Mouse (Mus musculus): ENCODE data around the gene Meis1.

Gene Meis1

DNA sequence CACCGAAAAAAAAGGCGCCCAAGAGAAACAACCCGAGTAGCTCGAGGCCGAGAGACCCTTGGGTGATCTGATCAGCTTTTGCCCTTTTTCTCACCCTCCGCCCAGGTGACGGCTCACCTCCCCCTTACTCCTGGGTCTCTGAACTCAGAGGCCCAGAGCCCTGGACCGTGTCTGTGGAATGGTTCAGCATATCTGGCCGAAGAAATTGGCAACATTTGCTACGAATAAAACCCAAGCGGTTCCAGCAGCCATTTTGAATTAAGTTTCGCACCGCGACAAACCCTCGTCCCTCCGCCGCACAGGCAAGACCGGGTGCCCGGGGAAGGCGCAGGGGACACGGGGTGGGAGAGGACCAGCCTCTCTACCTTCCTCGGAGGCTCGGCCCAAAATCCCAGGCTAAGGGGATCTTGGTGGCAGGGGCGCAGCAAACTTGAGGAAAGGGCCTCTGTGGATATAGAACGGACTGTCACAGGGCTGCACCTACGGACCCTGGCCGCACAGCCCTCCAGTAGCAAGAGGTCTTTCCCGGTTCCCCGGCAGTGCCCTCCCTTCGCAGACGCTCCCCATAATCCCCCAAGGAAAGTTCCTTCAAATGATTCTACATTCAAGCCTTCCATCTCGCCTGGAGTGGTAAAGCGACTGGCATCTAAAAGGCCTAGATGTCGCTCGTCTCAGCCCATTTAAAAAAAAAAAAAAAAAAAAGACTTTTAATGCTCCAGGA lies 4.2 kb downstream of the Meis1 start:
- no peak for DNase-seq (ENCODE audit: low spot score in 2 of 2)

DNA sequence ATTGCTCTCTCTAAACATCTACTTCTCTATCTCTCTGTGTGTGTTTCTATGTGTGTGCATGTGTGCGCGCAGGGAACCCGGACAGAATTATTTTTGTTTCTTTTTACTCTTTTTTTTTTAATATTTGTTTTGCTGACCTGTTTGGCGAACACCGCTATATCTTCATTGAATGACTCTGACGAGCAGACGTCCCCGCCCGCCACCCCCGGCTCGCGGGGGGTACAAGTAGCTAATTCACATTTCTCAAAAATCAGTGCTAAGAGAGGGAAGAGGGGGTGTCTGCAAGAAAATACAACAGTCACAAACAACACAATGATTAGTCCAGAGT lies 4.7 kb downstream of the Meis1 start:
- DNase-seq (ENCODE audit: low spot score in 2 of 2) = no peak

DNA sequence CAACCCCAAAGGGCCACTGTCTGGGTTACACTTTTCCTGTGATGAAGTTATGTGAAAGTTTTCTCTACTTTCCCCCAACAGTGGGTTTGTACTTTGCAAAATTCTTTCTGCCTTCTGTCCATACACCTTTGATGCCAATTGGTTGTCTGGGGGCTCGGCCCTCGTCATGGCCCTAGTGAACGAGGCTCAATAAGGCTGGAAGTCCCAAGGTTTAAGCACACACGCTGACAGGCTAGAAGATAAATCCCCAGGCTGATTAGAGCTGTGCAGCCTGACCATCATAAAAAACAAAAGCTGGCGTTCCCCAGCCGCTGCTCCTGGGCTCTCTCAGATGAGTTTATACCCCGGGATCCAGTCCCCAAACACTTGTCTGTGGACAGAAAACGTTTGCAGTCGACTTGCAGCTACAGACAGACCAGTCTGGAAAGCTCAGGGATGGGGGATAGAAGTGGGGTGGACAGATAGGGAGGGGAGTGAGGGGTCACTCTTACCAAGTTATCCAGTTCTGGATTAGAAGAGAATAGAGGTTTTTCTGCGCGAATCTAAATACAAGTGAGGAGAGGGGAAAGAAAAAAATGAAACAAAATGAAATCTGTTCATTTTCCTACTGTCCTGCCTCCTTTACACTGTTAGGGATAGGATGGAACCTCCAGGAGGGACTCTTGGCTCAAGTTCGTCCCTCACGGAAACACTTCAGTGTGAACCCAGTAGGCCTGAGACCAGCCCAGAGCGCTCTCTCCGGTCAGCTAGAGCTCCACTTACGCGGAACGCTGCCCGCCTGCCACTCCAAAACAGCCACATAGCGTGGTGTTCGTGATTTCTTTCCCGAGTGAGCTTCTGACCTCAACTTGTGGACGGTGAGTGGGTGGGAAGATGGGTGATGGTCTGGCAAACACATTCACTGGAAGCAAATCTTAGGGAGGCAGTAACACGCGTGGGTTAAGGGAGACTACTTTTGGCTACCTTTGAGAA lies 5.4 kb downstream of the Meis1 start:
- DNase-seq (ENCODE audit: low spot score in 2 of 2) = no peak

DNA sequence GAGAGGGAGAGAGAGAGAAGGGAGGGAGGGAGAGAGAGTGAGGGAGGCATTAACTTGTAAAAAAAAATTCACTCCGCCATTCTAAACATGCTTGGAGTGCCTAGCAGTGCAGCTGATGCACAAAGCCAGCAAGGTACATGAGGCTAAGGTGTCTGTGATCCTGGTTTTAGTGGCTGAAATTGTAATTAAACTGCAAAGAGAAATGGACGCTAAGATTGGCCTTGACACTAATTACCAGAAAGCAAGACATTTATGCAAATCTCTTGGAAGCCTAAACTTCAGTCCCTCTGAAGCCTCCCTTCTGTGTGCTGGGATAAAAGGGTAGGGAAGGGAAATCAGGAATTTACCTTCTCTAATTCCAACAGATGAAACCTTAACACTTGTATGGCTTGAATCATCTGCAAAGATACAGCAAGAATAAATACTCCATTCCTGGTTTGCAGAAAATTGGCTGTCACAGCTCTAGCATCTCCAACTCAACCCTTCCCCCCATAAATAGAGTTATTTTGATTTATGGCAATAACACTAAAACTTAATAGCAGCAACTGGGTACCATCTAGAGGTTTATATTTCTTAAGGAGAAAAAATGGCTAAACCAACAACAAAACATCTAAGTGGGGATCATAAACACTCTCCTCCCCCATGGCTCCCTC lies 6.2 kb downstream of the Meis1 start:
- no peak for DNase-seq (ENCODE audit: low spot score in 2 of 2)

DNA sequence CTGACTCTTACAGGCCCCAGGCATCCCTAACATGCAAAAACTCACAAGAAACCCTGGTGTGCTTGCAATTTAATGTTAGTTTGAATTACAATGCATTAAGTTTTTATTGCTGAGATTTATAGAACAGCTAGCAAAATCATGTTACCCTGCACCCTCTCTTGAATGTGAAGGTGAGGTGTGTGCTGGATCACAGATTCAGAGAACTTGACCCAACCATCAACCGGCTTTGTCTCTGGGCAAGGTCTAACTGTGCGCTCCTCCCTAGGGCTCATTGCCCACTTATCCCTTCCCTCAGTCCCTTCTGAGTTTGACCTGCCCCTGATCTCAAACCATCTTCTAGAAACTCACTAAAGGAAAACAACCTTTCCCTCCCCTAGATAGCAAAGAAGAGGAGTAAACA lies 6.8 kb downstream of the Meis1 start:
- DNase-seq (ENCODE audit: low spot score in 2 of 2) = no peak

DNA sequence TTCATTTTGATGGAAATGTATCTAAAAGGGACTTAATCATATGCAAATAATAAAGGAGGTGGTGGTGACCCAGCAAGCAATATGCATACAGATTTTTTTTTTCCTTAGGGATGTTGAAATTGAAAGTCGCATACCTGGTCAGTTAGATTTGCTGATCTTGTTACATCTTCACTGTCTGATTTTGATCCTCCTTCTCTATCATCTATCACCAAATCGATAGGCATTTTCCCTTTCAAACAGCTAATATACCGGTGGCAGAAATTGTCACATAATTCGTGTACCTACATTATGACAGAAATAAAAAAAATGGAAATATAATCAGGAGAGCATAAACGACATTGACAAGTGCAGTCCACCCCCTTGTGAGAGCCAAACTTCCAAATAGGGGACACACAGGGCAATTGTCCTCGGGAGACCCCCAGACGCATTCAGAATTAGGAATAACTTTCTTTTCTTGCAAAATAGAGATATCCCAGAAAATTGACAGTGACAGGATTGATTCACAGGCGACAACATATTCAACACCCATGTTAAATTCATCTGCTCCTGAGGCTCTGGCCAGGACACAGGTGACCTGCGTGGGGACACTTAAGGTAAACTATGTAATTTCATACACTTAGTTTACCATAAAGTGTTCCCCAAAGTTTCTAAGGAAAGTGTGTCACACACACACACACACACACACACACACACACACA lies 7.5 kb downstream of the Meis1 start:
- no peak for DNase-seq (ENCODE audit: low spot score in 2 of 2)

DNA sequence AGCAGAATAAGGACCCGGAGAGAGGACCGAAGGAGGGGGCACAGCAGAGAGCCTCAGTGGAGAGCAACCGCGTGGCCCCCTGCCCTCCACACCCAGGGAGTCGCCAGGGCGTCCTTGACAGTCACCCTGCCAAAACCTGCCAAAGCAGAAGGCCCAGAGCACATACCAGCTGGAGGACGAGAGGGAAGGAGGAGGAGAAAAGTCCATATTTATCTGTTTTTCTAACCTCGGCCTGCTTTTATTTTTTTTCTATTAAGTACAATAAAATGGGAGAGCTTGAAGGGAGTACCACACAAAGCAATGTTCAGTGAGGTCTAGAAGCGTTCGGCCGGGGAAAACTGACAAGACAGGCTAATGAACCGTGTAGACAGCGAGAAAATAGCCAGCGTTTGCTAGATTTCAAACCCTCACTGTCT lies 8.4 kb downstream of the Meis1 start:
- no peak for DNase-seq (ENCODE audit: low spot score in 2 of 2)

DNA sequence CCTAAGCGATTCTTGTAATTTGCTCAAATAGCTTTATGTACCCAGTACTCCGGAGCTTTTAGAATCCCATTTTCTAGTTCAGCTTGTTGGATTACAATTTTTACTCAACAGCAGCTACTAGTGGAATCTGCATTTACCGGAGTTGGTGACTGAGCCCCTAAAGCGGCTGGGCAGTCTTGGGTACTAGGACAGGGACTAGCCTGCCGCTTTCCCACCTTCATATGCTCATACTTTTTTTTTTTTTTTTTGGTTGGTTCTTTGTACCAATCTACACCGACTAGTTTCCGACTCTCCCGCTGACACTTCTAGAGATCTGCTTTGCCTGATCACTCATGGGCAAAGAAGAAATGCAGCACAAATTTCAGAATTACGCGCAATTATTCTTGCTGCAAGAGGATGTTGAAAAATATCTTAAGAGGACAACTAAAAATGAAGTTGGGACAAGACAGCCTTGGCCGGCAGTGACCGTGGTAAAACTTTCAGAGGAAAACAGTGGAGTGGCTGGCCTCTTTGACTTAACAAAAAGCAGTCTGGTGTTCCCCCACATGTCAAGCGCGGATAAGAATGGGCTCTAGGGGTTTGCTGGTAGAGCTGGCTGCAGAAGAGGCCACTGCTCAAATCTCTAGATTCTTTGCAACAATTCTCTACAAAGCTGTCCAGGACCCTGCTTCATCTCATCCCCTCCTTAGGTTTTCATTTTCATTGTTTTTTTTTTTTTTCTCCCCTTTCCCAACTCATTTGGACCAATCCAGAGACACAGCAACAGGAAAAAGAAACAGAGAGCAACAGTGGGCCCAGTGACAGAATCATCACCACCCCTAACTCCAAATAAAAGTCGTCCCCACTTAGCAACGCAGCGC lies 9.0 kb downstream of the Meis1 start:
- DNase-seq (ENCODE audit: low spot score in 2 of 2) = no peak

DNA sequence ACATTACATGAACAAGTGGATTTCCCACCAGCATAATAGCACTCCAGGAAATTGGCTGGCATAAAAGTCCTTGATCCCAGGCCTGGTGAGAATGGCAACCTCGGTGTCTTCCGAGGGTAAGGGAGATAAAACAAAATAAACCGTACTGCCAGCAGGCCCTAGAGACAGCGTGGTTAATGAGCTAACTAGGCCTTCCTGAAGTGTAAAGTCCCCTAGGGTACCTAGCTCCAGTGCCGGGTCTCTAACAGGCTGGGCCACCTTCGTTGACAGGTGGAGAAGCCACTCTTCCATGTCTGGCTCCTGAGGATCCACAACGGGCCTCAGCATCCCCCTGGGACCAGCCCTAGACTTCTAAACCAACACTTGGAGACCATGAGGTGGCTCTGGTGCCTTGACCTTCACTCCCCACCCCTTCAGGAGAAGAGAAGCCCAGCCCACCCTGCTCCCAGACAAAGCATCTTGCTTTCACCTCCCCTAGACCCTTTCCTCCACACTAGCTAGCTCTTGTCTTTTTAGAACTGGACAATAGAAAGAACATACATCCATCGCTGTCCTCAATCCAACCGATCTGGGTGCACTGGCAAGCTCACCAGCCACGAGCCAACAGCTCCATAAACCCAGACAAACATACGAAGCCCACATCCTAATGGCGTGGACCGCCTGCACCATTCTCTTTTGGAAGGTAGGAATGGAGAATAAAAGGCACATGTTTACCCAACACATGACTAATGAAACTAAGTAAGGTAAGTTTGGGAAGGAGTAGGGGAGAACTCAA lies 10.0 kb downstream of the Meis1 start:
- no peak for DNase-seq (ENCODE audit: low spot score in 2 of 2)

DNA sequence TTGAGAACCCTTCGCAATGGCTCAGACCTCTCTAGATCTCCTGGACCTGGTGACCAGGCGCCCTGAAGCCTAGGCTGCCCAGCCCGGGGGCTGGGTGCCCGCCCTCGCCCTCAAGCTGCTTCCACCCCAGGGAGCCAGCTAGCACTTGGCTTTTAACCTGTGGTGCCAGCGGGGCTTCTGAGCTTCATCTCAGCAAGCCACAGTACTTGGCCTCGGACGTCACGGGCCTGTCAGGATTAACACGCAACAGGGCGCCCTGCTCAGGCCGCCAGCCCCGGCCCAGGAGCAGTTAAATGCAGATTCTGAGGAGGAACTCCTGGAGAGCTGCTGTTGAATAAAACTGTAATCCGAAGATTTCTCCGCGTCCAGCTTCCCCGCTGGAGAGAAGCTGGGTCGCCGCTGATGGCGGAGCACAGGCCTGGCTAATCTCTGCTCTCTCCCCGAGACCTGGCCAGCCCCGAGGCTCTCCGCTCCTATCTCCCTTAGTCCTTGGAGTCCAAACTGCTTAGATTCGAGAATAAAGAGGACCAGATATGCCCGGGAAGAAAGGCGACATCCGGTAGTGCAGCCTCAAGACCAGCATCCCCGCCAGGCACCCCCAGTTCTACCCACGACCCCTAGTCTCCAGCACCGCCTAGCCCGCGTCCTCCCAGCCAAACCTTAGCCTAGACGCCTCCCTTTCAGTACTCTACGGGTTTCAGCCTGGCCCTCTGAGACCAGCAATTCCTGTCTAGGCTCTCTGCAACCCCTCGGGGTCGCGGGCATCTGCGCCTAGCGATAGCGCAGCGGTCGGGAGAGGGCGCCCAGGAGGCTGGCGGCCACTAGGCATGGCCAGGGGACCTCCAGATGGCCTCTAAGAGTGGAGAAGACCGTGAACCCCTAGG lies 11.0 kb downstream of the Meis1 start:
- no peak for DNase-seq (ENCODE audit: low spot score in 2 of 2)

DNA sequence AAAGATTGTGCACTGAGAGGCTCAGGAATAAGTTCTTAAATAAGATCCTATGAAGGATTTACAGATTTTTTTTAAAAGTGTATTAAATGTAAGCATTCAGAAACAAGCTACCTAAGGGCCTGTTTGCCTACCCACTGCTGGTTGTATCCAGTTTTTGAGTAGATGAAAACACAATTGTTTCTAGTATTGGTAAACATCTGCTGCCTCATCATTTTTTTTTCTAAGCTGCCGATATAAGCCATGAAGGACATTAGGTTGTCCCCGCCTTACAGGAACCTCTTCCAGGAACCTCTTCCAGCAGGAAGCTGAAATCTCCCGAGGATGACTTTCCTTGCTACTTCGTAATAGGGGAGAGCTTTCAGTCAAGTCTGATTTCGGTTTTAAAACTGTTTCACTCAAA lies 11.7 kb downstream of the Meis1 start:
- DNase-seq (ENCODE audit: low spot score in 2 of 2) = no peak

DNA sequence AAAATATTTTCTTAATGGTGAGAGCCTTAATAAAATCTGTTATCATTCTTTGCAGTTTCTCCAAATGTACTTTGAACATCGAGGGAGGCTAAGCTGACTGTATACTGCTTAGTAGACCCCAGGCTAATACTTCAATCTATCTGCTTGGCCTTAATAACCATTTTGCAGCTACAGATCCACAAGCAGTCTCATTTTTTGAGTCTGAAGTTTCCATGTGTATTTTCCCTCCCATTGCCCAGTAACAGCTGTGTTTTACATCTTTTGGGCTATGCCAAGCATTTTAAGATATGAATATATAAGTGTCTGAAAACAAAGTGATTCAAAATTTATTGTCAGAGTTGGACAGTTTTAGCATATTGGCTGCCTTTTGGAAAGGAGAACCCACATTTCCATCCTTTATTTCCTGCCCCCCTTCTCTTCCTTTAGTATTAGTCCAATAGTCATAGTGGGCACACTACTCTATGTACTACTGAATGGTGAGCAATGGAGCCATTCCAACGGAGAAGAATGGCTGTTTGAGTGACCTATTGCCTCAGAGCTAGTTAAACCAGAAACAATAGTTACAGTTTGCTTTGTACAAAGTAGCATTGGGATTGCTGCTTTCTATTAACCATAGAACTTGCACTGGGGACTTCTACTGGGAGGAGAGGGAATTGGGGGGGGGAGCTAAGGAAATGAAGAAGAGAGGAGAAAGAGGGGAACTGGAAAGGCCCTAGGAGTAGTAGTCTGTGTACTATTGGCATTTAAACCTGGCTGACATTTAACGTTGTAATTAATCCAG lies 12.7 kb downstream of the Meis1 start:
- no peak for DNase-seq (ENCODE audit: low spot score in 2 of 2)

DNA sequence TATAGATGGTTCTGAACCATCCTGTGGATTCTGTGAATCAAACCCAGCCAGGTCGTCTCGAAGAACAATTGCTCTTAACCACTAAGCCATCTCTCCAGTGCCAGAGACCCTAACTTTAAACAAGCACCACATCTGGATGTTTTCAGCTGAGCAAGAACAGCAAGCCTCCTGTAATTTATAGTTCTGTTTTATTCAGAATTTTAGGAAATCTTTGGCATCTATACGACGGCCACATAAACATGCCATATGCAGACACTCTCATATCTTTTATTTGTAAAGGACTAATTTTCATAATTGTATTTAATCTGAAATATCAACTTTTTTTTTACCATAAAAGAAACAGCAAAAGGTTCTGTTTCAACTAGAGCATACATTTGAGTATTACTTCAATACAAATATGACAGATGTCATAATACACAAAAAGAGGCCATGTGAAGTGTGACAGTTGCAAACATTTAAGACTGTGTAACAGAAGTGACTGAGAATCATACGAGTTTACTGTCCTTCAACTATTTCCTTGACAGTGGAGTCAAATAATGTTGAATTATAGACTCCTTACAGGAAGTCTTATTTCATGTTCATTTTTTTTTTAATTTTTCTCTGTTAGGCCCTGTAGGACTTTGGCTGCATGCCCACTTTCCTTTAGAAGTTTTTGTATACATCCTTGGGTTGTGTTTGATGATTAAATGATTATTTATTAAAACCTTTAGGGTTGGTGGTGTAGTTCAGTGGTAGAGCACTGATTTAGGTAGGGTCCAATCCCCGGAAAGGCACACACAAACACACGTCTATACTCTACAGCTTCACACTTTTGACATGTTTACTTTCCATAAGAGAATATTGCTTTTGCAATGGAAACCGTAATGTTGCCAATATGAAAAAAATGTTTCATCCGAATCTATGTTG lies 13.5 kb downstream of the Meis1 start:
- DNase-seq (ENCODE audit: low spot score in 2 of 2) = no peak

DNA sequence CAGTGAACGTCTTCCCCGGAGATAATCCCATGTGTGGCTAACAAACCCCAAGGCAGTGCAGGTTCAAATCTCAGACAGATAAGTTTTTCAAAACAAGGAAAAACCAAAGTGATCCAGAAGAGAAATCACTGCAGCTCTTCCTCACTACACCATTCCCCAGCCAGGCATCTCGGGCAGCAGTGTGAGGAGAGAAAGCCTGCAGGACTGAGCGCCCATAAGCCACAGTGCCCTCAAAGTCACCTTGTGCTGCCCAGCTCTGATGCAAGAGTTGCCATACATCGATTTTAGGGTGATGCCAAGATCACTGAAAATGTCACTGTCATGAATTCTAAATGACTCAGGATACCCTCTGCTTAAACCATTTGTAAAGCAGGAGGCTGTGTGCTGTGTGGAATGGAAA lies 15.7 kb downstream of the Meis1 start:
- DNase-seq (ENCODE audit: low spot score in 2 of 2) = no peak

DNA sequence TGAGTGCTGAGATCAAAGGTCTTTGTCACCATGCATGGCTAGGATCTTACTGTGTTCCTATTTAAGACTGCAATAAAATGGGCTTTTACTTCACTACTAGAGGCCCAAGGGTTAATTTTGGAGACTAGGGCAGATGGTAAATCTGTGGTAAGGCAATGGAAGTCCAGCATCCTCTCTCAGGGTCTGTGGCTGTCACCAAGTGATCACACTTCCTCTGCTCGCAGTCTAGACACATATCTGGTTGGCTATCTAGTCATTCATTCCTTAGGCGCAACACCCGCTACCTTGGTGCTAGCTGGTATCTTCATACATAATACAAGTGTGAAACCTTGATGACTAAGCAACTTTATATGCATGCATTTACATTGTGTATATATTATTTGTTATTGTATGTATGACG lies 22.0 kb downstream of the Meis1 start:
- DNase-seq (ENCODE audit: low spot score in 2 of 2) = no peak

DNA sequence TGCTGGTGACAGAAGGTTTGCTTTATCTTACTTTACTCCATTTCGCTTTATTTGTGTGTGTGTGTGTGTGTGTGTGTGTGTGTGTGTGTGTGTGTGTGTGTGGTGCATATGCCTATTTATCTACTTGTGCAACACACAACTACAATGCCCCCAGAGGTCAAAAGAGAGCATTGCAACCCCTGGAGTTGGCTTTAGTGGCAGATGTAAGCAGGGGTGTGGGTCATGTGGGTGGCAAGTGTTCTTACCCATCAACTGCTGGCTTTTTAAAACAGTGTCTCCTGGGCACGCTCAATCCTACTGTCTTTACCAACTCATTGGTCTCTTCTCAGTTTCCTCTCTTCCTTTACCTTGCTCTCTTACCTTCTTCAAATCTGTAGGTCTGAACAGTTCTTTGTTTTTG lies 22.5 kb downstream of the Meis1 start:
- no peak for DNase-seq (ENCODE audit: low spot score in 2 of 2)

DNA sequence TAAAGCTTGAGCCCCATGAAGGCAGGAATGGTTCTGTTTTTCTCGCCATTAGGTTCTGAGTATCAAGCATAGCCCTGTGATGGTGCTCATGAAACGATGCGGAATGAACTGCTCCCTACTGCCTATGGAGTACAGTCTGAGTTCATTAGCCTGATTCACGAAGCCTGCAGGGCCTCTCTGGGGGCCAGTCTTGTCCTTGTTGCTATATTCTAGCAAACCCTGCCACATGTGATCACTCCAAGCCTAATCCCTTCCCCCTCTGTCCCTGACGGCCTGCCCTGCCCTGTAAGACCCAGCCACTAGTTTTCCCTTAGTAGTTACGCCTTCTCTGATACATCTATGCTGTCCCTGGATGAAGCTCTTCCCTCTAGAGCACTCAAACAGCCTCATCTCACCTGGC lies 26.0 kb downstream of the Meis1 start:
- DNase-seq (ENCODE audit: low spot score in 2 of 2) = no peak
